Mouse (Mus musculus): ENCODE results near the gene Gm17651. TPM values are rescaled to one million over a fixed set of nuclear protein-coding genes. Genes with fewer than 3 reads are reported as not detected.

The Gm17651 gene
- polyA plus RNA-seq, 1 experiment from 2014 or later = not detected

- H3K27me3 ChIP-seq (replicated peaks) = no peaks in the 10 kb centered on the region
- H3K4me3 ChIP-seq = no peak overlapping the region
- H3K27ac ChIP-seq (ENCODE audit: poor library complexity, severe bottlenecking) = no peak overlapping the region
- ATAC-seq (ENCODE audit: insufficient number of reproducible peaks, low FRiP score) = no peak
- no peak overlapping the region for H3K4me2 ChIP-seq
- H3K4me1 ChIP-seq (replicated peaks) = peaks cover 14% of the 10 kb centered on the region
- WGBS = 88% methylated on average over 4 of the region's 4 CpGs
- H3K9ac ChIP-seq = no peak overlapping the region
- no peaks in the 10 kb centered on the region for H3K9me3 ChIP-seq (replicated peaks)
- H3K36me3 ChIP-seq = no peaks in the 10 kb centered on the region
These were observed 44.6 kb downstream of the Gm17651 start for GRCm38 (mm10) chr3:97629941-97630340.

GRCm38 (mm10) chr3:97628391-97629001, 46.0 kb downstream of the Gm17651 start, which contains the start of gene Fmo5:
Gene Fmo5 (plus strand): TSS chr3:97628804.
- ATAC-seq (ENCODE audit: insufficient number of reproducible peaks, low FRiP score) = peak; percentile 95
- Histone ChIP-seq H3K4me2 (peak within 1 kb of the TSS; percentile 70), H3K27ac (ENCODE audit: poor library complexity, severe bottlenecking) (0 out of 2 replicates have a peak within 1 kb of the TSS, but pooled peaks have one; percentile 30), H3K27me3 (replicated peaks) (no peaks in the 10 kb centered on the region), H3K9ac (peak within 1 kb of the TSS; percentile 64), H3K36me3 (no peaks in the 10 kb centered on the region), H3K4me1 (replicated peaks) (peaks cover 8% of the 10 kb centered on the region; the same call in 1 of the 2 replicates), H3K9me3 (replicated peaks) (no peaks in the 10 kb centered on the region), H3K4me3 (peak within 1 kb of the TSS; percentile 63)
- 2% methylated on average over 18 of the region's 18 CpGs for WGBS

- ATAC-seq (ENCODE audit: insufficient number of reproducible peaks, low FRiP score) = no peak
- Histone ChIP-seq H3K4me1 (replicated peaks) (peaks cover 8% of the 10 kb centered on the region; the same call in 1 of the 2 replicates), H3K36me3 (no peaks in the 10 kb centered on the region), H3K27me3 (replicated peaks) (no peaks in the 10 kb centered on the region), H3K4me2 (peak overlapping the region; percentile 70), H3K9me3 (replicated peaks) (no peaks in the 10 kb centered on the region), H3K9ac (no peak overlapping the region), H3K4me3 (peak overlapping the region; percentile 63), H3K27ac (ENCODE audit: poor library complexity, severe bottlenecking) (no peak overlapping the region)
- WGBS = 72% methylated on average over 7 of the region's 7 CpGs
These were observed 46.6 kb downstream of the Gm17651 start for GRCm38 (mm10) chr3:97627893-97628292.

GRCm38 (mm10) chr3:97624611-97625010, 49.9 kb downstream of the Gm17651 start:
- Histone ChIP-seq H3K9me3 (replicated peaks) (no peaks in the 10 kb centered on the region), H3K27me3 (replicated peaks) (no peaks in the 10 kb centered on the region), H3K36me3 (no peaks in the 10 kb centered on the region), H3K4me2 (no peak overlapping the region), H3K4me1 (replicated peaks) (peaks cover 5% of the 10 kb centered on the region; the same call in 1 of the 2 replicates), H3K4me3 (no peak overlapping the region), H3K9ac (no peak overlapping the region), H3K27ac (ENCODE audit: poor library complexity, severe bottlenecking) (no peak overlapping the region)
- 44% methylated on average over 2 of the region's 2 CpGs for WGBS
- no peak for ATAC-seq (ENCODE audit: insufficient number of reproducible peaks, low FRiP score)

Small RNA genes within 50 kb of the gene (microRNA-seq; reads per million reads assigned to microRNA genes)
- not detected for gene Mir7225

Other genes with a start within 250 kb of the Gm17651 start
- 19.0 and 19.7 TPM in 2 replicates for gene Chd1l, start 64.5 kb downstream of the Gm17651 start, polyA plus RNA-seq (2016; fragmentation: Nextera tagmentation; extraction: Ambion mirVana)
- 3.3 and 3.5 TPM in 2 replicates for gene Fmo5, start 45.9 kb downstream of the Gm17651 start, polyA plus RNA-seq (2016; fragmentation: Nextera tagmentation; extraction: Ambion mirVana)
- 24.6 and 25.1 TPM in 2 replicates for gene Prkab2, start 16.5 kb downstream of the Gm17651 start, polyA plus RNA-seq (2016; fragmentation: Nextera tagmentation; extraction: Ambion mirVana)
- 101 and 109 TPM in 2 replicates for gene Pde4dip, start 214.0 kb upstream of the Gm17651 start, polyA plus RNA-seq (2016; fragmentation: Nextera tagmentation; extraction: Ambion mirVana)
- gene Sec22b, start 226.5 kb upstream of the Gm17651 start, polyA plus RNA-seq (2016; fragmentation: Nextera tagmentation; extraction: Ambion mirVana) = 123 and 125 TPM in 2 replicates